Mouse (Mus musculus) liver, adult 2 months (tissue): ENCODE data around the gene Thsd7b.

Experiments used
- CTCF ChIP-seq: fragments of 200-500 bp; IDR thresholded peaks from 2 replicates; pipeline ENCODE4 v1.5.1; 2011; ENCODE audit warnings: low read depth, low read length, control low read depth
- POLR2A ChIP-seq: fragments of 200-500 bp; IDR thresholded peaks from 2 replicates; pipeline ENCODE4 v1.6.1; 2011; ENCODE audit warnings: low read length, control low read depth; ENCODE audit not compliant: insufficient read depth; ENCODE audit errors: extremely low read depth

DNA sequence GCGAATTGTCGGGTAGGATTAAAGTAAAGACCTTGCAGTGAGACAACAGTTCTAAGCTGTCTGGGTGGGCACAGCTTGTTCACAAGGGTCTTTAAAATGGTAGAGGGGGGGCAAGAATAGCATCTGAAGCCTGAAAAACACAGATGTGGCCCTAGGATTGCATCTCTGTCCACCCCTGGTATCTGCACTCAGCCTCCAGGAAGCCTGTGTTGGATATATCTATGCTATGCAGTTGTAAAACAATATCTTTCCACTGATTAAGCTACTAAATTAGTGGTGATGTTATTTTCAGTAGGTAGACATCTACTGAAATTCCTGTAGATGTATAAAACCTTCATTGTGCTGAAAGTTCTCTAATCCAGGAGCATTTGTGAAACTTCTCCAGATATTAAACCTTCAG is 840.4 kb downstream of the Thsd7b start:
- TF ChIP-seq CTCF (no peak), POLR2A (no peak)
